In genomic region chr9:52091752-52092151, GRCm38 (mm10) we compare ENCODE assay signal across 26 mouse cellular contexts. TPM values are rescaled to one million over a fixed set of nuclear protein-coding genes. Genes with fewer than 3 reads are reported as not detected.
A peak's percentile ranks its signal among the peaks of the same experiment; 100 is the strongest.
DNase-seq lines count a peak whose midpoint lies in the region; ATAC-seq lines count a peak whose summit lies in the region.
"Had no signal": no experiment of that assay in that cellular context is flagged by ENCODE, and none has a peak within 500 bp of the region (broad histone marks: within the 10 kb centered on the region; RNA-seq: fewer than 3 reads in every experiment).

No protein-coding gene starts in this region.

- H3K27me3 ChIP-seq in liver, embryonic 16.5 days (ENCODE audit: control insufficient read depth, insufficient read depth, low read depth, low read length), result no peaks in the 10 kb centered on the region
- H3K27me3 ChIP-seq: embryonic facial prominence, embryonic 15.5 days; limb, embryonic 15.5 days; lung, embryonic 15.5 days; midbrain, embryonic 15.5 days; neural tube, embryonic 12.5 days; Patski had no signal

- H3K36me3 ChIP-seq in liver, embryonic 16.5 days (ENCODE audit: control insufficient read depth, insufficient read depth), result peaks cover 19% of the 10 kb centered on the region

- WGBS in liver, embryonic 16.5 days (ENCODE audit: insufficient replicate concordance), result 77% methylated on average over 9 of the region's 9 CpGs

- no peaks in the 10 kb centered on the region for H3K4me1 ChIP-seq in liver, embryonic 16.5 days (ENCODE audit: control insufficient read depth, low read depth, low read length)
- H3K4me1 ChIP-seq: embryonic facial prominence, embryonic 15.5 days; limb, embryonic 15.5 days; midbrain, embryonic 15.5 days; neural tube, embryonic 12.5 days had no signal

- no peak overlapping the region for H3K4me3 ChIP-seq in liver, embryonic 16.5 days (ENCODE audit: low read depth, low read length)
- H3K4me3 ChIP-seq: embryonic facial prominence, embryonic 15.5 days; left cerebral cortex, adult 2 months; limb, embryonic 15.5 days; lung, embryonic 15.5 days; midbrain, embryonic 15.5 days; neural tube, embryonic 12.5 days had no signal

- H3K4me2 ChIP-seq in liver, embryonic 16.5 days (ENCODE audit: low read depth, low read length), result no peak overlapping the region
- H3K4me2 ChIP-seq: embryonic facial prominence, embryonic 15.5 days; hindbrain, embryonic 14.5 days; limb, embryonic 15.5 days; lung, embryonic 15.5 days; midbrain, embryonic 15.5 days; neural tube, embryonic 12.5 days had no signal

- DNase-seq in heart, adult 18-20 months, result peak; percentile 40 to 48
- no peak for DNase-seq in heart, postnatal 4 days
- no peak for DNase-seq in liver
- DNase-seq in adrenal gland, postnatal 10 days, result peak; percentile 81
- DNase-seq in gonadal fat pad, adult 2 months (ENCODE audit: low read depth), result peak; percentile 86
- DNase-seq in gastrocnemius, adult 8-10 months (ENCODE audit: low spot score in 2 of 2), result no peak
- DNase-seq in layer of hippocampus, postnatal 10 days (ENCODE audit: low spot score in 2 of 2), result no peak
- DNase-seq: cerebellum, adult 9-10 months; forebrain, postnatal 0 days; kidney, adult 18-20 months; layer of hippocampus, adult 9-11 months; left cerebral cortex, postnatal 4 days; lung, postnatal 4 days; right cerebral cortex, postnatal 14 days; spleen, adult 18-20 months had no signal

- ATAC-seq in liver, embryonic 16.5 days (ENCODE audit: low read depth), result peak; percentile 21; the same call in 1 of the 2 replicates
- ATAC-seq: forebrain, postnatal 0 days; inflammation-experienced regulatory T-cells, adult 6 months; midbrain, embryonic 15.5 days; Patski had no signal

- no peaks in the 10 kb centered on the region for H3K9me3 ChIP-seq in liver, embryonic 16.5 days (replicated peaks; ENCODE audit: control insufficient read depth, low read length)
- H3K9me3 ChIP-seq: embryonic facial prominence, embryonic 15.5 days; limb, embryonic 15.5 days; lung, embryonic 15.5 days; midbrain, embryonic 15.5 days; neural tube, embryonic 12.5 days had no signal

- no peak overlapping the region for H3K27ac ChIP-seq in liver, embryonic 16.5 days (ENCODE audit: low read length)
- H3K27ac ChIP-seq: embryonic facial prominence, embryonic 15.5 days; hindbrain, embryonic 14.5 days; kidney, postnatal 0 days; left cerebral cortex, adult 2 months; limb, embryonic 15.5 days; lung, embryonic 15.5 days; midbrain, embryonic 15.5 days; neural tube, embryonic 12.5 days had no signal

- no peak overlapping the region for H3K9ac ChIP-seq in liver, embryonic 16.5 days (ENCODE audit: low read depth, low read length)
- H3K9ac ChIP-seq: embryonic facial prominence, embryonic 15.5 days; forebrain, postnatal 0 days; hindbrain, embryonic 14.5 days; limb, embryonic 15.5 days; lung, embryonic 15.5 days; midbrain, embryonic 15.5 days; neural tube, embryonic 12.5 days had no signal

RNA-seq across cellular contexts. Expression of gene Rdx, which starts 44.8 kb away (rescaled TPM):
- total RNA-seq in heart, adult 18-20 months (2021), result 10 to 100 TPM; 88.4 to 91.8 TPM
- 100 to 1,000 TPM; 124 TPM for total RNA-seq in heart, postnatal 4 days (2021)
- 54.9 and 55.7 TPM in 2 replicates for polyA plus RNA-seq in liver, embryonic 16.5 days (2015; fragmentation: Nextera tagmentation; extraction: Ambion mirVana)
- 100 to 1,000 TPM; 111 to 116 TPM for total RNA-seq in adrenal gland, postnatal 10 days (2021)
- 21.2 and 26.4 TPM in 2 replicates for polyA plus RNA-seq in gonadal fat pad, adult 2 months (2012; rRNA removed)
- total RNA-seq in gastrocnemius, adult 8-10 months (2022), result 100 to 1,000 TPM; 110 to 119 (median 115) TPM
- 10 to 100 TPM; 64.3 to 66.6 TPM for total RNA-seq in layer of hippocampus, postnatal 10 days (2021)

Comparison
In these comparisons a context has a peak if more than half of its experiments do, and no peak if none do; other contexts are left out.
1. DNase-seq: peak in heart, adult 18-20 months (2 of 2), adrenal gland, postnatal 10 days (single experiment) and gonadal fat pad, adult 2 months (single experiment); none in heart, postnatal 4 days (single experiment), liver (single experiment), gastrocnemius, adult 8-10 months (0 of 2) and layer of hippocampus, postnatal 10 days (0 of 2).